Mouse (Mus musculus) kidney, adult 18-20 months (tissue): ENCODE data around the gene Eif3i.
A peak's percentile ranks its signal among the peaks of the same experiment; 100 is the strongest.

Source experiments
- DNase-seq: peaks from one replicate; pipeline ENCODE4 v3.0.0; 2021

Gene Eif3i

DNA sequence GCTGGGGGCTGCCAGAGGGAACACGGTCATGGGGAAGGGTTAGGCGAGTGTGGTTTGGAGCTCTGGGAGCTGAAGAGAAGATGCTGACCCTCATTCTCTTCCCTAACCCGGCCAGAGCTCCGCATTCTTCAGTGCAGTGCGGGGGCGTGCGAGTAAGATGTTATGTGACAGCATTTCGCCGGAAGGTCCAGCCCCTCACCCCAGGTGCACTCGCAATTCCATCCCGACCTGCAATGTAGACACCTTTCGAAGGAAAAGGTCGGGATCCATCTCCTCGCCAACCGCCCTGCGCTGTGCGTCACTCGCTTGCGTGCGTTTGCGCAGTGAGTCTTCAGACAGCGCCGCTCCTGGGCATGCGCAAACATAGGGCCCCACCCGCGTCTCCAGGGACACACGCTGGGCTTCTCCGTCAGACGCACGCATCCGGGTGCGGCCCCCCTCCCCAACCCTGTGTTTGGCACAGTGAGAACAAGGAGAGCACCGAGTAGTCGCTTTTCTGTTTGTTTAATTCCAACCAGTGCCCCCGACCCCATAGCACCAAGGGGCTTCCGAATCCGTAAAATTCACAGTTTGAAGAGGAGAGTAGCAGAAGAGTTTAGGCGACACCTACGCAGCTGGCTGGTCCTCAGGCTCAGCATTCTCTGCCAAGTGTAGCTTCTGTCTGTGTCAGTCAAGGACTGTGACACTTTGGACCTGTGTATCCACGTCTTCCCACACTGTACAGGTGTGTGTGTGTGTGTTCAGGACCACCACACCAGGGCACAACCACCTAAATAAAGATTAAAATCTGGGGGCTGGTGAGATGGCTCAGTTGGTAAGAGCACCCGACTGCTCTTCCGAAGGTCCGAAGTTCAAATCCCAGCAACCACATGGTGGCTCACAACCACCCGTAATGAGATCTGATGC is 18.6 kb upstream of the Eif3i start, which contains the start of gene Iqcc:
Gene Iqcc (minus strand): TSS at position 314 of the 906 bp plus-strand sequence.
- DNase-seq = peak; percentile 94

DNA sequence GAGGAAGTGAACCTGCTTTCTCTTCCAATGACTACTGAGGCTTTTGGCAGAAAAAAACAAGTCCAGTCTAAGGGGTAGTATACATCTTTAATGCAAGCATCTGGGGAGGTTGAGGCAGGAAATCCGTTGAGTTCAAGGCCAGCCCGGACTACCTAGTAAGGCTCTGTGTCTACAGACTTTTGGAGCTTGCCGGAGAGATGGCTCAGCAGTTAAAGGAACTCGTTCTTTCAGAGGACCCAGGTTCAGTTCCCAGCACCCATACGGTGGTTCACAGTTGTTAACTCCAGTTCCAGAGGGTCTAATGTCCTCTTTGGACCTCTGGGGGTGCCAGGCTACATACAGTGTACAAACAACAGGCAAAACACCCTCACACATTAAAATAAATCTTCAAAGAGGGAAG is 17.6 kb upstream of the Eif3i start:
- no peak for DNase-seq

GRCm38 (mm10) chr4:129617121-129617641 is 16.7 kb upstream of the Eif3i start:
- no peak for DNase-seq

GRCm38 (mm10) chr4:129616631-129617030 is 16.2 kb upstream of the Eif3i start:
- DNase-seq = no peak

DNA sequence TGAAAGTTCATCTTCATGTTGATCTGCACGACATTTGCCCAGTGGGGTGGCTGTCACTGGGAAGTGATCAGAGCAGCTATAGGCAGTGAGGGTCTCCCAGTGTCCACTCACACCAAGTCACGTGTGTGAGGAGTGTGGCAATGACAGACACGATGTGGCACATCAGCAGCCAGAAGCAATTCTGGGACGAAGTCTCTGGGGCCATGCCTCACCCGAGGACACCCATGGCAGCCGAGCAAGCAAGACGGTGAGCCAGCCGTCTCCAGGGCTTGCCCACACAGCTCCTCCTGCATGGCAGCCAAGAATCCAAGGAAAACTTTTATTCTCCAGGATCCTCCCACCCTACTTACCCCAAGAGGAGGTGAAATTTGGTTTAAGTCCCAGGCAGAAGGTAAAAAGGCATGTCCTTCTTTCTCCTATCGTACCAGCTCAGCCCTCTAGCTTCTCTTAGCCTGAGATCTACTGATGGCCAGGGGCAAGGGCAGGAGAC is 15.4 kb upstream of the Eif3i start:
- no peak for DNase-seq

DNA sequence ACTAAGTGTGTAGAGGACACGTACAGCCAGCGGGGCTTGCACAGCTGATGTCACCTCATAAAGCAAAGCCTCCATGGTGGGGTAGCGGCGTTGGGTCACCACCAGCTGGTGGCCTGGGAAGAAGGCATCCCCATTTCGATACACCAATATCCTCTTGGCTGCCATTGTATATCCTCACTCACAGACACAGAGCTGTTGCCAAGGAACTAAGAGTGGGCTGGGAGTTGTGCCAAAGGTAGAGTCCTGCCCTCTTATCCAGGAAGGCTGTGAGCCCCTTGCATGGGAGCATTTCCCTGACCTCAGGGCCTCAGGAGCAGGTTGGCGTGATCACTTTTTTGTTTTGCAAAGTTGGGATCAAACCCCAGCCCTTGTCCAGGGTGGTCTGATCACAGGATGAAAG is 13.6 kb upstream of the Eif3i start, which contains the start of gene Dcdc2b:
Gene Dcdc2b (minus strand): TSS at position 165 of the 400 bp plus-strand sequence.
- DNase-seq = peak; percentile 11

DNA sequence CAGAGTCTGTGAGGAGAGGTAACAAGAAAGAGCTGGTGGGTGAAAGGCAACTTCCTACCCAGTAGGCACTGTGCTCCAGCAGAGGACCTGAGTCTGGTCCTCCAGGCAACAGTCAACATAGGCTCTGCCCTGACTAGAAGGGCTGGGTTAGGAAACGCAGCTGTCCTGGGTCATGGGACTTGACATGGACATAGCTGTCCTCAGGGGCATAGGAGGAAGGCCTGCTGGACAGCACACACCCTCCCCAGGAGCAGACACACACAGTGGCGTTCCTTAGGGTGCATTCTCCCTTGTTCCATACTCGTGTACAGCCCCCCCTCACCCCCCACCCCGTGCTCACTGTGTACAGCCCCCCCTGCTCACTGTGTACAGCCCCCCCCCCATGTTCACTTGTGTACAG is 10.0 kb upstream of the Eif3i start:
- DNase-seq = no peak

GRCm38 (mm10) chr4:129610026-129610425 is 9.6 kb upstream of the Eif3i start:
- DNase-seq = no peak

DNA sequence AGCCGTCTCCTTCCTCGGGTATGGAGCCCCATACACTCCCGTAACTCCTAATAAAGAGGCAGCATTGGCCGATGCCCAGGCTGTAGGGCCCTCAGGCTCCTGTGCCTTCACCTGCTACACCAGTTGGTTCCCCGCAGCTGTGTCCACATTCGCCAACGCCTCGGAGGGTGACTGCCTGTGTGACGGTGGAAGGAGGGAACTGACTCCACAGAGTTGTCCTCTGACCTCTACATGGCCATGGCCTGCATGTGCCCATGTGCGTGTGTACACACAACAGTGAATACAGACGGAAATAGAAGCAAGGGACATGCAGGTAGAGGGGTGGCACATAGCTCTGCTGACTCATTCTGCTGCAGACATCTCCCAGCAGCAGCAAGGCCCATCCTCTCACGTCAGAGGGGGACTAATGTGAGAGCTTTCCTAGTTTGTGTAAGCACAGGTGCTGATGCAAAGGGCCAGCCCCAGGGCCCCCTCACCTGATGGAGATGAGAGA is 8.7 kb upstream of the Eif3i start:
- DNase-seq = no peak

DNA sequence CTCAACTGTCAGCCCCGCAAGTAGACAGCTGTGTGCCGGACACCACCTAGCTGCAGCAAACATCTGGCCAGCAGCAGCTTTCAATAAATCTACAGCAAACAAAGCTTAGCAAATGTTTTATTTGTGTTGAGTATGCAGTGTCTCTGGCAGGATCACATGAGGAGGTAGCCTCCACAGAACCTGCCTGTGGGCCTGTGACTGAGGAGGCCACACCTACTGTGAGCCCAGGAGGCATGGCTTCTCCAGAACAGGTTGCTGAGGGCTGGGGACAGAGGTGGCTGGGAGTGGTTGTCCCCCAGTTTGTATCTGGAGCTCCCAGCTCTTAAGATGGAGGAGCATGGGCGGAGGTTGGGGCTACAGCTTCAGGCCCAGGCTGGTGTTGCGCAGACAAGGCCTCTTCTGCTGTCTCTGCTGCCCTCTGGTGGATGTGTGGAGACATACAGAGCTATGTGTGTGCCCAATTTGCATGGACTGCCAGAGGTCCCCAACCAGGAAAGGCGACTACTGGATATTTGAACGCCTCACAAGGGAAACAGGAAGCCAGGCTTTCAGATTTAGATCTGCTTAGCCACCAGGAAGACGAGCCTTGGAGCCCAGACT is 8.1 kb upstream of the Eif3i start:
- DNase-seq = peak; percentile 78

- no peak for DNase-seq
Measured at GRCm38 (mm10) chr4:129588865-129589264, 11.6 kb downstream of the Eif3i start.

DNA sequence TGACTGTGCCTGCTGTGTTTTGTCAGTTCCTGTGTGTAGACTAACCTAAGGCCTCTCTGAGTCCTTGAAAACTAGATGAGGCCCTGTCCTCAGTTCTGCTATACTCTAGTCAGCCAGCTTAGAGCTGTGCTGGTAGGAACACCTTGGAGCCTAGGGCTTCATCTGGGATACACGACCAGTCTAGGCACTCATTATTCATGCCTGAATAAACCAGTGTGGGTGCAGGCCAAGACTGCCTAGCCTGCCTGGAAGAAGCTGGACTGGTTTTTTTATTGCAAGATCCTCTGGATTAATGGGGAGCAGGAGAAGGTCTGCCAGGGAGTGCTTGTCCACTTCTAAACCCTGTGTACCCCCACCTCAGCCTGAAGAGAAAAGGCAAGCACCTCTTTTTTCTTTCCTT is 13.5 kb downstream of the Eif3i start:
- DNase-seq = peak; percentile 29

DNA sequence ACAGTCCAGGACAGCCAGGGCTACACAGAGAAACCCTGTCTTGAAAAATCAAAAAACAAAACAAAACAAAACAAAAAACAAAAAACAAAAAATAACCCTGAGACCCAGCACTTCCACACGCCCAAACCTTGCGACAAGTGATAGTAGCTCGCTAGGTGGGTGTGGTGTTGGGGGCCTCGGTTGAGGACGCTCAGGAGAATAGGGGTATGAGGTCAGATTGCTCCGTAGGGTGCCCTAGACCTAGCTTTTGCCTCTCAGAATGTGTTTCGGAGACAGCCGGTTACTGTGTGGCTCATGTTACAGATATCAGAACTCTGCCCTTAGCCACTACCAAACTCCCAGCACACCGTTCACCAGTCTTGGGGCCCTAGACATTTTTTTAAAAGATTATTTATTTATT is 14.7 kb downstream of the Eif3i start:
- no peak for DNase-seq

- peak; percentile 95 for DNase-seq
Measured at GRCm38 (mm10) chr4:129584884-129585608, 15.4 kb downstream of the Eif3i start.

DNA sequence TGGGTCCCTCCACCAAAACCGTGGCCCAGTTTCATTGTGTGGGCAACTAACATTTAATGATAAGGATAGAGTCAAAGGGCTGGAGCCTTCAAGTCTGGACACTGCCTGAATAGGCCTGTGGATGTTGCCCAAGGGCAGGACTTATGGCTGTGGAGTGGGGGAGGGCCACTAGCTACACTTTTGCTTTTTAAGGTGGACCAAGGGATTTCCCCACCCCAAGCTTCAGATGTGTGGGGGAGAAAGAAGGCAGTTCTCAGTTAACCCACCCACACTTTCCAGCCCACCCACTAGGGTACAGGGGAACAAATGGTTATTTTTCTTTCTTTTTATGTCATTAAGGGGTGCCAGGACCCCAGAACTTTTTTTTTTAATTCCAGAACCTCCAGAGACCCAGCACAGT is 16.1 kb downstream of the Eif3i start:
- DNase-seq = no peak

GRCm38 (mm10) chr4:129582251-129582650 is 18.2 kb downstream of the Eif3i start:
- no peak for DNase-seq

DNA sequence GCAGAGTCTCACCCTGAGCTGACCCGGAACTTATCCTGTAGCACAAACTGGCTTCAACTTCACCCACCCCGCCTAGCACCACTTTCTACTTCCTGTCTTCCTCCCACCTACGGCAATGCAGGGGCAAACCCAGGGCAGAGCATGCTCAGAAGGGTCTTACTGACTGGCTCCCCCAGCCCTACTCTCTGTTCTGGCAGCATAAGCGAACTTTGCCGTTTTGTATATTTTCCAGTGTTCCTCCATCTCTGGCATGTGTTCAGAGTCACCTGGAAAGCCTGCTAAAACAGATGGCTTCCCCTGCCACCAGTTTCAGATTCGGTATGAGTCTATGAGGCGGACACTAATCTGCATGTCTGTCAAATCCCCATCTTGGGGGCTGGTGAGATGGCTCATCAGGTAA is 20.1 kb downstream of the Eif3i start:
- DNase-seq = no peak

DNA sequence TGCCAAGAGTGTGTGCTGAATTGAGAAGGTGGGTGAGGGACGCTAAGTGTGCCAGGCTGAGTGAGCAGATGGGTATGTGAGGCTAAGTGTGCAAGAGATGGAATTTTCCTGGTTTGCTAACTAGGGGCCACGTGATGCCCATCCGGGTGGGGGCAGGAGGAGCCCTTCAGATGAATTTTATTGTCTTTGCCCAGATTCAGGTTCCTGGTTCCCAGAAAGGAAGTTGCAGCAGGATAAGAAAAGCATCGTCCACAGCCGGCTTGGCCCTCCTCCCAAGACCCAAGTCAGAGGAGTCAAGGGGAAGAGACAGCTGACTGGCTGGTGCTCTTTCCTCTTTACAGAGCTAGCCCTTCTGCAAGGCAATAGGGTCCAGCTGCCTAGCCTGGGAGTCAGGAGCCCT is 22.0 kb downstream of the Eif3i start, which contains the start of gene Fam167b:
Gene Fam167b (minus strand): TSS at position 84 of the 400 bp plus-strand sequence.
- DNase-seq = peak; percentile 63

DNA sequence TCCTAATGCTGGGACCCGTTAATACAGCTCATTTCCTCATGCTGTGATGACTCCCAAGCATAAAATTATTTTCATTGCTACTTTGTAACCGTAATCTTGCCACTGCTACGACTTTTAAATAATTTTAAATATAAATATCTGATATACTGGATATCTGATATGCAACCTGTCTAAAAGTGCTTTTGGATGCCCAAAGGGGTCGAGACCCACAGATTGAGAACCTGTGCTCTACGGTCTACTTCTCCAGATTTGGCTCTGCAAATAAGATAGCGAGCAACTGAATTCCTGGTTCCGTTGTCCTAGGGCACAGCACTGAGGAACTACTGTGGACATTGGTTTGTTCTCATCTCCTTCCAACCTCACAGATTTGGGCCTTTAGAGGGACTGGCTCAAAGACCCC is 22.8 kb downstream of the Eif3i start:
- DNase-seq = no peak

DNA sequence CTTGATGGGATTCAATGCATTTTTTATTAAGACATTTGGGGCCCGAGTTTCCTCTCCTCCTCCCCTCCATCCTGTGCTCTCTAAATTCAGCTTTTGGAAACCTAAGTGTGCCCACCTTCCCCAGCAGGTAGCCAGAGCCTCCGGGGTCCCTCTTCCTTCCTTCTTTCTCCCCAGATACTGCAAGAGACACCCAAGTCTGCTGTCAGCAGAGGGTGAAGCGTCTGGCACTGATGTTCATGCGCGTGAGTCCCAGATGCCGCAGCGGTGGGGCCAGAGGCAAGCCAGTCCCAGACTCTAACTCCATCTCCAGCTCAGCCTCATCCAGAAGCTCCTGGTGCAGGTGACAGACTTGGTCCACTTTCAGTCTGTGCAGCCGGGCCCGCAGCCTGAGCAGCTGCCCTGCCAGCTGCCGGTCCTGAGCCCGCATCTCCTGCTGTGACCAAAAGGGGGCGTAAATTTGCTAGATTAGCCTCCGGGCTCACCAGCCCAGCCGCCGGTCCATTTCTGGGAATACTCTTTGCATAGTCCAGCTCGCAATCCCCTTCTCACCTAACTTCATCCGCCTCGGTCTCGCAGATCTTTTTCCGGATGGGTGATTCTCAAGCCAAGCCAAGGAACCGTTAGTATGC is 23.5 kb downstream of the Eif3i start:
- DNase-seq = peak; percentile 78

GRCm38 (mm10) chr4:129575171-129575844 is 25.1 kb downstream of the Eif3i start:
- DNase-seq = no peak

DNA sequence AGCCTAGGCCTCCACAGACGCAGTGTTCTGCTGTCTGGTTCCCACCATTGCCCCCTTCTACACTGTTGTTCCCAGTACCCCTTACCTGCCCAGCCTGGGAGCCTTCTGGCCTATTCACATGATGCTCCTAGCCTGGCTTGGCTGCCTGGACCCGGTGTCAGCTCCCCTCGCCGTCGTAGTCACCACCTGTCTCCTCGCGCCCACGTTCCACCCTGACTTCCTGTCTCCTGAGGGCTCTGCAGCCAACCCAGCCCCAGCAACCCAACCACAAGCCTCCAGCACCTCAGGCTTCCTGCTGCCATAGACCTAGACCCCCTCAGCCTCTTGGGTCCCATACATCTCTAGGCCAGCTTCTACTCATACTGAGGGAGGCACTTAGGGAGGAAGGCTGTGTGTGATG is 27.0 kb downstream of the Eif3i start, which contains the start of gene Lck:
Gene Lck (minus strand): TSS at position 212 of the 400 bp plus-strand sequence.
- DNase-seq = no peak
